Mouse (Mus musculus) erythroblast, embryonic 14.5 days (primary cell): Measurements from ENCODE around the gene Grip1.

Experiments used
- GATA1 ChIP-seq: IDR thresholded peaks from 2 replicates; pipeline ENCODE4 v1.6.1; 2012; ENCODE audit warnings: low read length, inconsistent platforms, mixed read lengths
- TAL1 ChIP-seq: IDR thresholded peaks from 3 replicates; pipeline ENCODE4 v1.6.1; 2012; ENCODE audit warnings: low read length, inconsistent platforms, mixed read lengths

GRCm38 (mm10) chr10:119693400-119693799, 239.8 kb downstream of the Grip1 start:
- no peak for TF ChIP-seq TAL1
- TF ChIP-seq GATA1 = no peak
